Mouse (Mus musculus): ENCODE results near the gene Glb1. TPM values are rescaled to one million over a fixed set of nuclear protein-coding genes. Genes with fewer than 3 reads are reported as not detected.

Gene Glb1
- polyA plus RNA-seq, 1 experiment from 2014 or later = 53.6 TPM

GRCm38 (mm10) chr9:114480940-114481339, 80.1 kb downstream of the Glb1 start:
- H3K9me3 ChIP-seq (ENCODE audit: control insufficient read depth, low read depth, low read length) = no peaks in the 10 kb centered on the region

GRCm38 (mm10) chr9:114484771-114485170, 83.9 kb downstream of the Glb1 start:
- Histone ChIP-seq H3K36me3 (ENCODE audit: control insufficient read depth, insufficient read depth, low read length) (no peaks in the 10 kb centered on the region), H3K9me3 (ENCODE audit: control insufficient read depth, low read depth, low read length) (no peaks in the 10 kb centered on the region), H3K4me3 (ENCODE audit: low read depth, low read length) (no peak overlapping the region), H3K4me1 (ENCODE audit: control insufficient read depth, insufficient read depth, low read length) (no peaks in the 10 kb centered on the region), H3K9ac (replicated peaks; ENCODE audit: low read depth, low read length) (no peak overlapping the region), H3K4me2 (replicated peaks; ENCODE audit: low read depth, low read length) (no peak overlapping the region), H3K27ac (ENCODE audit: low read length) (no peak overlapping the region), H3K27me3 (ENCODE audit: control insufficient read depth, insufficient read depth, low read length) (no peaks in the 10 kb centered on the region)
- 75% methylated on average over 5 of the region's 5 CpGs for WGBS
- ATAC-seq (ENCODE audit: insufficient number of reproducible peaks, insufficient read depth, low FRiP score, low read depth) = no peak

More at GRCm38 (mm10) chr9:114480940-114481339, 80.1 kb downstream of the Glb1 start:
- Histone ChIP-seq H3K4me2 (replicated peaks; ENCODE audit: low read depth, low read length) (no peak overlapping the region), H3K27ac (ENCODE audit: low read length) (no peak overlapping the region), H3K4me1 (ENCODE audit: control insufficient read depth, insufficient read depth, low read length) (no peaks in the 10 kb centered on the region), H3K4me3 (ENCODE audit: low read depth, low read length) (no peak overlapping the region), H3K27me3 (ENCODE audit: control insufficient read depth, insufficient read depth, low read length) (no peaks in the 10 kb centered on the region), H3K9ac (replicated peaks; ENCODE audit: low read depth, low read length) (no peak overlapping the region), H3K36me3 (ENCODE audit: control insufficient read depth, insufficient read depth, low read length) (no peaks in the 10 kb centered on the region)
- WGBS = 82% methylated on average over 3 of the region's 3 CpGs
- no peak for ATAC-seq (ENCODE audit: insufficient number of reproducible peaks, insufficient read depth, low FRiP score, low read depth)

- Histone ChIP-seq H3K4me3 (ENCODE audit: low read depth, low read length) (no peak overlapping the region), H3K27ac (ENCODE audit: low read length) (no peak overlapping the region), H3K4me2 (replicated peaks; ENCODE audit: low read depth, low read length) (no peak overlapping the region), H3K9ac (replicated peaks; ENCODE audit: low read depth, low read length) (no peak overlapping the region), H3K4me1 (ENCODE audit: control insufficient read depth, insufficient read depth, low read length) (no peaks in the 10 kb centered on the region), H3K27me3 (ENCODE audit: control insufficient read depth, insufficient read depth, low read length) (no peaks in the 10 kb centered on the region), H3K9me3 (ENCODE audit: control insufficient read depth, low read depth, low read length) (no peaks in the 10 kb centered on the region), H3K36me3 (ENCODE audit: control insufficient read depth, insufficient read depth, low read length) (no peaks in the 10 kb centered on the region)
- ATAC-seq (ENCODE audit: insufficient number of reproducible peaks, insufficient read depth, low FRiP score, low read depth) = no peak
- 70% methylated on average over 4 of the region's 4 CpGs for WGBS
Measured at GRCm38 (mm10) chr9:114486808-114487207, 85.9 kb downstream of the Glb1 start.

GRCm38 (mm10) chr9:114487481-114488258, 86.8 kb downstream of the Glb1 start:
- no peak overlapping the region for H3K4me2 ChIP-seq (replicated peaks; ENCODE audit: low read depth, low read length)
- no peaks in the 10 kb centered on the region for H3K9me3 ChIP-seq (ENCODE audit: control insufficient read depth, low read depth, low read length)
- no peaks in the 10 kb centered on the region for H3K36me3 ChIP-seq (ENCODE audit: control insufficient read depth, insufficient read depth, low read length)
- ATAC-seq (ENCODE audit: insufficient number of reproducible peaks, insufficient read depth, low FRiP score, low read depth) = no peak; the same call in 1 of the 2 replicates
- H3K4me3 ChIP-seq (ENCODE audit: low read depth, low read length) = no peak overlapping the region
- H3K27me3 ChIP-seq (ENCODE audit: control insufficient read depth, insufficient read depth, low read length) = no peaks in the 10 kb centered on the region
- H3K27ac ChIP-seq (ENCODE audit: low read length) = no peak overlapping the region
- H3K9ac ChIP-seq (replicated peaks; ENCODE audit: low read depth, low read length) = no peak overlapping the region
- no peaks in the 10 kb centered on the region for H3K4me1 ChIP-seq (ENCODE audit: control insufficient read depth, insufficient read depth, low read length)
- 81% methylated on average over 23 of the region's 23 CpGs for WGBS

- Histone ChIP-seq H3K36me3 (ENCODE audit: control insufficient read depth, insufficient read depth, low read length) (no peaks in the 10 kb centered on the region), H3K27ac (ENCODE audit: low read length) (no peak overlapping the region), H3K4me2 (replicated peaks; ENCODE audit: low read depth, low read length) (no peak overlapping the region), H3K9ac (replicated peaks; ENCODE audit: low read depth, low read length) (no peak overlapping the region), H3K9me3 (ENCODE audit: control insufficient read depth, low read depth, low read length) (no peaks in the 10 kb centered on the region), H3K27me3 (ENCODE audit: control insufficient read depth, insufficient read depth, low read length) (no peaks in the 10 kb centered on the region), H3K4me1 (ENCODE audit: control insufficient read depth, insufficient read depth, low read length) (no peaks in the 10 kb centered on the region), H3K4me3 (ENCODE audit: low read depth, low read length) (no peak overlapping the region)
- no peak for ATAC-seq (ENCODE audit: insufficient number of reproducible peaks, insufficient read depth, low FRiP score, low read depth)
- 71% methylated on average over 7 of the region's 7 CpGs for WGBS
Measured at GRCm38 (mm10) chr9:114496469-114496868, 95.6 kb downstream of the Glb1 start.

GRCm38 (mm10) chr9:114498218-114498617, 97.3 kb downstream of the Glb1 start:
- no peaks in the 10 kb centered on the region for H3K36me3 ChIP-seq (ENCODE audit: control insufficient read depth, insufficient read depth, low read length)
- no peak overlapping the region; the same call in 1 of the 2 replicates for H3K4me2 ChIP-seq (replicated peaks; ENCODE audit: low read depth, low read length)
- H3K9ac ChIP-seq (replicated peaks; ENCODE audit: low read depth, low read length) = no peak overlapping the region
- H3K27me3 ChIP-seq (ENCODE audit: control insufficient read depth, insufficient read depth, low read length) = no peaks in the 10 kb centered on the region
- ATAC-seq (ENCODE audit: insufficient number of reproducible peaks, insufficient read depth, low FRiP score, low read depth) = peak; percentile 56; the same call in 1 of the 2 replicates
- WGBS = 6% methylated on average over 11 of the region's 11 CpGs
- no peaks in the 10 kb centered on the region for H3K9me3 ChIP-seq (ENCODE audit: control insufficient read depth, low read depth, low read length)
- H3K27ac ChIP-seq (ENCODE audit: low read length) = no peak overlapping the region
- H3K4me1 ChIP-seq (ENCODE audit: control insufficient read depth, insufficient read depth, low read length) = no peaks in the 10 kb centered on the region
- no peak overlapping the region for H3K4me3 ChIP-seq (ENCODE audit: low read depth, low read length)

- no peaks in the 10 kb centered on the region for H3K4me1 ChIP-seq (ENCODE audit: control insufficient read depth, insufficient read depth, low read length)
- no peak overlapping the region for H3K9ac ChIP-seq (replicated peaks; ENCODE audit: low read depth, low read length)
- H3K36me3 ChIP-seq (ENCODE audit: control insufficient read depth, insufficient read depth, low read length) = no peaks in the 10 kb centered on the region
- 0 out of 2 replicates have a peak overlapping the region, but pooled peaks have one; percentile 5 for H3K4me2 ChIP-seq (replicated peaks; ENCODE audit: low read depth, low read length)
- WGBS = 21% methylated on average over 15 of the region's 15 CpGs
- ATAC-seq (ENCODE audit: insufficient number of reproducible peaks, insufficient read depth, low FRiP score, low read depth) = 0 out of 2 replicates have a peak, but pooled peaks have one; percentile 35
- no peaks in the 10 kb centered on the region for H3K9me3 ChIP-seq (ENCODE audit: control insufficient read depth, low read depth, low read length)
- H3K4me3 ChIP-seq (ENCODE audit: low read depth, low read length) = no peak overlapping the region
- H3K27me3 ChIP-seq (ENCODE audit: control insufficient read depth, insufficient read depth, low read length) = no peaks in the 10 kb centered on the region
- no peak overlapping the region for H3K27ac ChIP-seq (ENCODE audit: low read length)
Measured at GRCm38 (mm10) chr9:114499783-114500515, 99.1 kb downstream of the Glb1 start.

GRCm38 (mm10) chr9:114501111-114501510, 100.2 kb downstream of the Glb1 start:
- Histone ChIP-seq H3K9me3 (ENCODE audit: control insufficient read depth, low read depth, low read length) (no peaks in the 10 kb centered on the region), H3K36me3 (ENCODE audit: control insufficient read depth, insufficient read depth, low read length) (no peaks in the 10 kb centered on the region), H3K4me2 (replicated peaks; ENCODE audit: low read depth, low read length) (no peak overlapping the region), H3K27ac (ENCODE audit: low read length) (no peak overlapping the region), H3K4me1 (ENCODE audit: control insufficient read depth, insufficient read depth, low read length) (no peaks in the 10 kb centered on the region), H3K27me3 (ENCODE audit: control insufficient read depth, insufficient read depth, low read length) (no peaks in the 10 kb centered on the region), H3K4me3 (ENCODE audit: low read depth, low read length) (no peak overlapping the region), H3K9ac (replicated peaks; ENCODE audit: low read depth, low read length) (no peak overlapping the region)
- WGBS = 91% methylated on average over 7 of the region's 7 CpGs
- ATAC-seq (ENCODE audit: insufficient number of reproducible peaks, insufficient read depth, low FRiP score, low read depth) = no peak

Data from stomach, embryonic 14.5 days (tissue).